Mouse (Mus musculus) MEL (cell line): ENCODE results near the gene Lrrc29.

Source experiments
- CTCF ChIP-seq, 3 experiments: IDR thresholded peaks in 2 of 3; conservative IDR thresholded peaks in 1 of 3; 2 replicates each; pipeline ENCODE4 v1.5.1; 2011 to 2012; ENCODE audit warnings: low read length in 3 of 3, low read depth in 2 of 3, mild to moderate bottlenecking in 2 of 3, improper control_type of control experiment in 1 of 3, inconsistent platforms in 1 of 3, mixed read lengths in 1 of 3, moderate library complexity in 1 of 3; ENCODE audit not compliant: control insufficient read depth in 1 of 3, insufficient read depth in 1 of 3, poor library complexity in 1 of 3, severe bottlenecking in 1 of 3
- ELF1 ChIP-seq: IDR thresholded peaks from 2 replicates; pipeline ENCODE4 v1.6.1; 2014; ENCODE audit warnings: low read depth, mild to moderate bottlenecking, inconsistent platforms, low read length, improper control_type of control experiment, moderate library complexity
- POLR2A ChIP-seq, 2 experiments: IDR thresholded peaks; 2 replicates each; pipeline ENCODE4 v1.6.1; 2011 to 2012; ENCODE audit warnings: low read length in 2 of 2, mild to moderate bottlenecking in 2 of 2, control low read depth in 1 of 2, improper control_type of control experiment in 1 of 2, low read depth in 1 of 2, moderate library complexity in 1 of 2; ENCODE audit not compliant: control insufficient read depth in 1 of 2, insufficient read depth in 1 of 2, poor library complexity in 1 of 2
- RCOR1 ChIP-seq: IDR thresholded peaks from 2 replicates; pipeline ENCODE4 v1.6.1; 2012; ENCODE audit warnings: low read depth, mild to moderate bottlenecking, inconsistent platforms, low read length, improper control_type of control experiment
- ZKSCAN1 ChIP-seq: IDR thresholded peaks from 2 replicates; pipeline ENCODE4 v1.6.1; 2012; ENCODE audit warnings: low read depth, mild to moderate bottlenecking, inconsistent platforms, low read length, improper control_type of control experiment, moderate library complexity

GRCm38 (mm10) chr8:105281821-105282220 is 44.3 kb downstream of the Lrrc29 start:
- TF ChIP-seq CTCF (IDR thresholded peaks at IDR 0.05 in 2 of 3, conservative IDR thresholded peaks at IDR 0.05 in 1 of 3; ENCODE audit: control insufficient read depth in 1 of 3, insufficient read depth in 1 of 3, low read depth in 2 of 3, low read length in 3 of 3, poor library complexity in 1 of 3, severe bottlenecking in 1 of 3) (no peak), ELF1 (no peak), RCOR1 (no peak), ZKSCAN1 (no peak), POLR2A (IDR thresholded peaks at IDR 0.05; ENCODE audit: control insufficient read depth in 1 of 2, insufficient read depth in 1 of 2, low read depth in 1 of 2, low read length in 2 of 2, poor library complexity in 1 of 2) (no peak)
